Mouse (Mus musculus): ENCODE results near the gene Smad5. TPM values are rescaled to one million over a fixed set of nuclear protein-coding genes. Genes with fewer than 3 reads are reported as not detected.

Gene Smad5
- polyA plus RNA-seq, 1 experiment from 2014 or later = 3.7 TPM

- Histone ChIP-seq H3K27ac (no peak overlapping the region), H3K9me3 (replicated peaks) (no peaks in the 10 kb centered on the region), H3K27me3 (no peaks in the 10 kb centered on the region), H3K36me3 (no peaks in the 10 kb centered on the region), H3K4me2 (no peak overlapping the region), H3K9ac (no peak overlapping the region), H3K4me3 (replicated peaks) (no peak overlapping the region), H3K4me1 (replicated peaks) (0 out of 2 replicates have a peak, but pooled peaks cover 4% of the 10 kb centered on the region)
- 39% methylated on average over 4 of the region's 4 CpGs for WGBS (ENCODE audit: insufficient replicate concordance)
- DNase-seq (no peak), ATAC-seq (ENCODE audit: low read depth) (no peak)
These were observed 20.9 kb upstream of the Smad5 start for GRCm38 (mm10) chr13:56681924-56682323.

DNA sequence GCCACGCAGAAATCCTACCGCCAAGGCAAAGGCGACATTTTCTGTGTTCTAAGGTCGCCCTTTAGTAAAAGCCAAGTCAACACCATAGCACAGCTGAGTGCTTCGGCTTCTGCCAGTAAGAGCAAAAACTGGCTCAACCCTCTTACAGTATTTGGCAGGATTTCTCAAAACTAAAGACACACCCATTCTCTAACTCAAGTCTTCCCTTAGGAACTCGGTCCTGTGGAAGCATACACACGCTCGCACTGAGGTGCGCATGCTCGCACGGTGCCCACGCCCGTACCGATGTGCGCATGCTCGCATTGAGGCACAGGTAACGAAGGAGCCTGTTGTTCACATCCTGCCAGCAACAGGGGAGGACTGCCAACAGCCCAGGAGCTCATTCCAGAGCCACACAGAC lies 20.5 kb upstream of the Smad5 start:
- no peak overlapping the region for H3K4me3 ChIP-seq (replicated peaks)
- H3K4me1 ChIP-seq (replicated peaks) = 0 out of 2 replicates have a peak, but pooled peaks cover 4% of the 10 kb centered on the region
- H3K4me2 ChIP-seq = no peak overlapping the region
- no peak overlapping the region for H3K9ac ChIP-seq
- H3K27me3 ChIP-seq = no peaks in the 10 kb centered on the region
- H3K9me3 ChIP-seq (replicated peaks) = no peaks in the 10 kb centered on the region
- 72% methylated on average over 17 of the region's 17 CpGs for WGBS (ENCODE audit: insufficient replicate concordance)
- ATAC-seq (ENCODE audit: low read depth) (no peak), DNase-seq (no peak)
- no peaks in the 10 kb centered on the region for H3K36me3 ChIP-seq
- no peak overlapping the region for H3K27ac ChIP-seq

GRCm38 (mm10) chr13:56683306-56683705 lies 19.5 kb upstream of the Smad5 start:
- no peak overlapping the region for H3K4me2 ChIP-seq
- no peaks in the 10 kb centered on the region for H3K27me3 ChIP-seq
- DNase-seq (no peak), ATAC-seq (ENCODE audit: low read depth) (no peak)
- H3K9ac ChIP-seq = no peak overlapping the region
- no peaks in the 10 kb centered on the region for H3K36me3 ChIP-seq
- no peak overlapping the region for H3K27ac ChIP-seq
- H3K4me3 ChIP-seq (replicated peaks) = no peak overlapping the region
- H3K4me1 ChIP-seq (replicated peaks) = 0 out of 2 replicates have a peak, but pooled peaks cover 4% of the 10 kb centered on the region
- no peaks in the 10 kb centered on the region for H3K9me3 ChIP-seq (replicated peaks)
- WGBS (ENCODE audit: insufficient replicate concordance) = 51% methylated on average over 7 of the region's 7 CpGs

- H3K4me3 ChIP-seq (replicated peaks) = no peak overlapping the region
- H3K27ac ChIP-seq = no peak overlapping the region
- H3K4me2 ChIP-seq = no peak overlapping the region
- ATAC-seq (ENCODE audit: low read depth) (no peak), DNase-seq (no peak)
- WGBS (ENCODE audit: insufficient replicate concordance) = 48% methylated on average over 7 of the region's 7 CpGs
- H3K4me1 ChIP-seq (replicated peaks) = peaks cover 7% of the 10 kb centered on the region
- H3K9me3 ChIP-seq (replicated peaks) = no peaks in the 10 kb centered on the region
- H3K36me3 ChIP-seq = no peaks in the 10 kb centered on the region
- H3K27me3 ChIP-seq = no peaks in the 10 kb centered on the region
- no peak overlapping the region for H3K9ac ChIP-seq
These were observed 10.8 kb upstream of the Smad5 start for GRCm38 (mm10) chr13:56692011-56692410.

DNA sequence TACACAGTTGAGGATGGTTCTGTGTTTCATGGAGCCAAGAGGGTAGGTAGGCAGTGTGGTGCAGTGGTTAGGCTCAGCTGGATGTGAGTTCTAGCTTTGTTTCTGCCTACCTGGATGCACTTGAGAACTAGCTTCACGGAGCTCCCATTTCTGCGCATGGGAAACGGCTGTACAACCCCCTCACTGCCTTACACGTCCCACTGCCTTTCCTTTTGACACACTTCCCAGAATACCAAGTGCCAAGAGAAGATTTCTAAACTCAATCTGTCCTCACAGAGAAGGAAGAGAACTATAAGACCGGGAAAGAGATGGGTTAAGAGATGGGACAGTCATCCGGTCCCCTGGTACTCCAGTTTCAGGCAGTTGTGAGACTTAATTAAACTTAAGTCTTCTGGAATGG lies 10.2 kb upstream of the Smad5 start:
- H3K4me2 ChIP-seq = no peak overlapping the region
- WGBS (ENCODE audit: insufficient replicate concordance) = 68% methylated on average over 6 of the region's 6 CpGs
- no peak for ATAC-seq (ENCODE audit: low read depth)

GRCm38 (mm10) chr13:56695701-56696100 lies 7.1 kb upstream of the Smad5 start:
- WGBS (ENCODE audit: insufficient replicate concordance) = 69% methylated on average over 5 of the region's 5 CpGs
- H3K9me3 ChIP-seq (replicated peaks) = no peaks in the 10 kb centered on the region
- no peak overlapping the region for H3K4me3 ChIP-seq (replicated peaks)
- H3K4me2 ChIP-seq = no peak overlapping the region
- no peak overlapping the region for H3K9ac ChIP-seq
- no peak overlapping the region for H3K27ac ChIP-seq
- no peak for ATAC-seq (ENCODE audit: low read depth)
- no peaks in the 10 kb centered on the region for H3K27me3 ChIP-seq
- no peak for DNase-seq
- no peaks in the 10 kb centered on the region for H3K36me3 ChIP-seq
- H3K4me1 ChIP-seq (replicated peaks) = peaks cover 10% of the 10 kb centered on the region

More for the DNA sequence above, 10.2 kb upstream of the Smad5 start:
- Histone ChIP-seq H3K9me3 (replicated peaks) (no peaks in the 10 kb centered on the region), H3K4me1 (replicated peaks) (peaks cover 10% of the 10 kb centered on the region), H3K36me3 (no peaks in the 10 kb centered on the region), H3K27me3 (no peaks in the 10 kb centered on the region), H3K9ac (no peak overlapping the region), H3K27ac (no peak overlapping the region), H3K4me3 (replicated peaks) (no peak overlapping the region)
- no peak for DNase-seq

DNA sequence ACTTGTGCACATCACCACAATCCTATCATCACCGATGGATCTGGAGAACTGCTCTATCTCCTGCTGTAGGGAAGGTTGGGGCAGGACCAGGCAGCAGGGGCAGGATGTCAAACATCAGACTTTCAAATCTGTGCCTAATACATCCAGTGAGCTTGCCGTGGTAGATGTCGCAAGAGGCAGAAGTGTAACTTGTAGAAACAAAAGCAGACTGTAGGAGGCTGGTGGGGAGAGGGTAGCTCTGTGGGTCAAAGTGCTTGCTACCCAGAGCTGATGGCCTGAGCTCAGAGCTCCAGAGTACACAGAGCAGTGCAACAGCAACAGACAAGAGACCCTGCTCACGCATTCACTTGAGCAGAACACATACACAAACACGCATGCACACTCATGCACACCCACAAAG lies 6.1 kb upstream of the Smad5 start:
- Histone ChIP-seq H3K9ac (no peak overlapping the region), H3K4me3 (replicated peaks) (no peak overlapping the region), H3K27ac (peak overlapping the region; percentile 66), H3K27me3 (no peaks in the 10 kb centered on the region), H3K36me3 (no peaks in the 10 kb centered on the region), H3K4me2 (no peak overlapping the region), H3K4me1 (replicated peaks) (peaks cover 12% of the 10 kb centered on the region), H3K9me3 (replicated peaks) (no peaks in the 10 kb centered on the region)
- ATAC-seq (ENCODE audit: low read depth) (peak; percentile 76), DNase-seq (no peak)
- 48% methylated on average over 5 of the region's 5 CpGs for WGBS (ENCODE audit: insufficient replicate concordance)

GRCm38 (mm10) chr13:56697171-56697570 lies 5.6 kb upstream of the Smad5 start:
- Histone ChIP-seq H3K9me3 (replicated peaks) (no peaks in the 10 kb centered on the region), H3K27ac (peak overlapping the region; percentile 61), H3K27me3 (no peaks in the 10 kb centered on the region), H3K4me3 (replicated peaks) (no peak overlapping the region), H3K9ac (no peak overlapping the region), H3K36me3 (no peaks in the 10 kb centered on the region), H3K4me1 (replicated peaks) (peaks cover 16% of the 10 kb centered on the region), H3K4me2 (no peak overlapping the region)
- WGBS (ENCODE audit: insufficient replicate concordance) = 73% methylated on average over 2 of the region's 2 CpGs
- ATAC-seq (ENCODE audit: low read depth) (no peak), DNase-seq (no peak)

DNA sequence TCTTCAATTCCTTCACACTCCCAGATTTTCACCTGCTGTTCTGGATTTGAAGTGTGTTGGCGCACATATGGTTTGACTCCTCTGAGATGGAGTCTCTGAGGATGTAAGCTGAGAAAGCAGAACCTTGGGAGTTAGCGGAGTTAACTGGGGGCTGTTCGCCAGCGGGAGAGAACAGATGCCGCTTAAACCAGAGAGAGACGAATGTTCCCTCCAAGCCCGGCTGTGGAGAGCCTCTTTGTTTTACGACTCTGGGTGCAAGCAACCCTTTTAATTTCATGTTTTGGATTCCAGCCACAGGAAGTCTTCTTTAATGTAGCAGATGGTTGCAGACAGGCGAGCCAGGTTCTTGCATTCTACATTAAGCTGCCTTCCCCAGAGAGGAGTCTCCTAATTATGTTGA lies 4.4 kb upstream of the Smad5 start:
- Histone ChIP-seq H3K36me3 (no peaks in the 10 kb centered on the region), H3K4me2 (no peak overlapping the region), H3K4me1 (replicated peaks) (peaks cover 22% of the 10 kb centered on the region), H3K4me3 (replicated peaks) (no peak overlapping the region), H3K27ac (no peak overlapping the region), H3K9me3 (replicated peaks) (no peaks in the 10 kb centered on the region), H3K27me3 (no peaks in the 10 kb centered on the region), H3K9ac (no peak overlapping the region)
- no peak for DNase-seq
- no peak for ATAC-seq (ENCODE audit: low read depth)
- WGBS (ENCODE audit: insufficient replicate concordance) = 52% methylated on average over 9 of the region's 9 CpGs

DNA sequence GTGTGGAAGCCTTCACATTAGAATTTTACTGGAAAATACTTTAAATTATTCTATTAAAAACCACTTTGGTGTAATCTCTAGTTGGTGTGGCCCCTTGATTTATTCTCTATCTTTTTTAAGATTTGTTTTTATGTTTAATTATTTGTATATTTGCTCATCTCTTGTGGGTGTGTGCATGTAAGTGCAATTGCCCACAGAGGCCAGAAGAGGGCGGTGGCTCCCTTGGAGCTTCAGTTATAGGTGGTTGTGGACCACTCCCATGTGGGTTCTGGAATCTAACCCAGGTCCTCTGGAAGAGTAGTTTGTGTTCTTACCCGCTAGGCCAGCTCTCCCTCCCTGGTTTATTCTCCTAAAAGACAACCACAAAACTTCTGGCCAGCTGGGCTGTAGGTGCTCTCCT lies 3.4 kb upstream of the Smad5 start:
- no peaks in the 10 kb centered on the region for H3K9me3 ChIP-seq (replicated peaks)
- H3K4me2 ChIP-seq = no peak overlapping the region
- H3K27ac ChIP-seq = no peak overlapping the region
- DNase-seq = no peak
- no peaks in the 10 kb centered on the region for H3K36me3 ChIP-seq
- H3K9ac ChIP-seq = no peak overlapping the region
- whole genome bisulfite sequencing (ENCODE audit: insufficient replicate concordance) = 74% methylated on average over 2 of the region's 2 CpGs
- no peaks in the 10 kb centered on the region for H3K27me3 ChIP-seq
- no peak for ATAC-seq (ENCODE audit: low read depth)
- no peak overlapping the region for H3K4me3 ChIP-seq (replicated peaks)
- H3K4me1 ChIP-seq (replicated peaks) = peaks cover 31% of the 10 kb centered on the region

DNA sequence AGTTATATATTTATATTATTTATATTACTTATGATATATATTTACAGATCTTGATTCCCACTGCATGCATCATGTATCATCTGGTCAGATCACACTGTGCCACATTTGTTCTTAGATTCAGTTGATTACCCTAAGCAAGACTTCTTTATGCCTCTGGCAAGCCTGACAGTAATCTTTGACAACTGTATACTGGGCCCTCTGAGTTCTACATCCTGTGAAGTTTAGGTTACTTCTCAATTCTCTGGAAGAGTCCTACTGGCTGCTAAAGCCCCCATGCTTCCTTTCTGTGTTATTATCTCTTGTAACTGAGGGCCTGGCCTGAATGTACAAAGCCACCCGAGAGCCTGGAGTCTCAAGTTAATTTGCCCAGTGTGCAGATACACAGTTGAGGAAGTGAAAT lies 1.8 kb upstream of the Smad5 start:
- Histone ChIP-seq H3K4me1 (replicated peaks) (peaks cover 47% of the 10 kb centered on the region), H3K9ac (no peak overlapping the region), H3K27ac (no peak overlapping the region), H3K9me3 (replicated peaks) (no peaks in the 10 kb centered on the region), H3K27me3 (no peaks in the 10 kb centered on the region), H3K36me3 (0 out of 2 replicates have a peak, but pooled peaks cover 2% of the 10 kb centered on the region), H3K4me3 (replicated peaks) (no peak overlapping the region), H3K4me2 (no peak overlapping the region)
- ATAC-seq (ENCODE audit: low read depth) (no peak), DNase-seq (no peak)
- 26% methylated on average over 1 of the region's 1 CpGs for WGBS (ENCODE audit: insufficient replicate concordance)

GRCm38 (mm10) chr13:56701924-56702323 lies 886 bp upstream of the Smad5 start:
- no peak overlapping the region for H3K27ac ChIP-seq
- peak overlapping the region; percentile 92; the same call in 1 of the 2 replicates for H3K9ac ChIP-seq
- H3K4me3 ChIP-seq (replicated peaks) = no peak overlapping the region
- peaks cover 44% of the 10 kb centered on the region for H3K4me1 ChIP-seq (replicated peaks)
- 73% methylated on average over 10 of the region's 10 CpGs for WGBS (ENCODE audit: insufficient replicate concordance)
- H3K4me2 ChIP-seq = peak overlapping the region; percentile 88; the same call in 1 of the 2 replicates
- ATAC-seq (ENCODE audit: low read depth) = no peak
- no peaks in the 10 kb centered on the region for H3K9me3 ChIP-seq (replicated peaks)
- 0 out of 2 replicates have a peak, but pooled peaks cover 5% of the 10 kb centered on the region for H3K36me3 ChIP-seq
- no peak for DNase-seq
- H3K27me3 ChIP-seq = no peaks in the 10 kb centered on the region
